ENCODE assay signal across 29 mouse cellular contexts in the genomic region with DNA sequence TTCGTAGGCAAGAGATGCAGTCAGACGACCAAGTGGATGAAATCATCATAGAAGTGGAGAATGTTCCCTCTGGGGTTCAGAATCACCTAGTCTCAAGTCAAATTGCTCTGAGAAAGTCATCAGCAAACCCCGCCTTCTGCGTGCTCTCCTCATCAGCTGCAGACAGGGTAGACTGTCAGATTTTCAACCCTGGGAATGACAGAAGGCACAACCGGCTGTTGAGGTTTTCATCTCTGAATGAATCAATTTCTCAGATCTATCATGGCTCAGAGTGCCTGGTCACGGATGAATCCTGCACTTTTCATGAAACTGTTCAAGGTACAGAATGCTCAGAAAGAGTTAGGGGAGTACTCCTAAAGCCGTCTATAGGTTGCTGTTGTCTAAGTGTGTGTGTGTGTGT. TPM values are rescaled to one million over a fixed set of nuclear protein-coding genes. Genes with fewer than 3 reads are reported as not detected.
DNase-seq lines count a peak whose midpoint lies in the region; ATAC-seq and TF ChIP-seq lines count a peak whose summit lies in the region.
"Had no signal": no experiment of that assay in that cellular context is flagged by ENCODE, and none has a peak within 500 bp of the region (broad histone marks: within the 10 kb centered on the region; RNA-seq: fewer than 3 reads in every experiment).

No protein-coding gene starts in this region.

- no peak overlapping the region for H3K4me2 ChIP-seq in hindbrain, embryonic 16.5 days (ENCODE audit: low read length)
- H3K4me2 ChIP-seq in hindbrain, embryonic 13.5 days: no peak overlapping the region
- no peak overlapping the region for H3K4me2 ChIP-seq in kidney, embryonic 14.5 days (replicated peaks; ENCODE audit: low read depth, low read length)
- H3K4me2 ChIP-seq: embryonic facial prominence, embryonic 13.5 days; forebrain, embryonic 12.5 days; forebrain, embryonic 15.5 days; heart, embryonic 13.5 days; hindbrain, embryonic 15.5 days had no signal

- no peak overlapping the region for H3K9ac ChIP-seq in heart, adult 2 months (ENCODE audit: low read depth, low read length)
- H3K9ac ChIP-seq in hindbrain, embryonic 16.5 days (ENCODE audit: low read depth, low read length): no peak overlapping the region
- no peak overlapping the region for H3K9ac ChIP-seq in hindbrain, embryonic 13.5 days
- H3K9ac ChIP-seq in kidney, embryonic 14.5 days (ENCODE audit: low read depth, low read length): no peak overlapping the region
- H3K9ac ChIP-seq: embryonic facial prominence, embryonic 13.5 days; forebrain, embryonic 12.5 days; forebrain, embryonic 15.5 days; heart, embryonic 13.5 days; hindbrain, embryonic 15.5 days had no signal

- no peak for TF ChIP-seq EP300 in heart, adult 2 months (IDR thresholded peaks at IDR 0.05; ENCODE audit: insufficient read depth, low read depth, low read length)

- no peak for TF ChIP-seq POLR2A in heart, adult 2 months (IDR thresholded peaks at IDR 0.05; ENCODE audit: insufficient read depth, low read depth, low read length)

- no peak overlapping the region for H3K27ac ChIP-seq in heart, adult 2 months
- no peak overlapping the region for H3K27ac ChIP-seq in layer of hippocampus, adult 2 months
- no peak overlapping the region for H3K27ac ChIP-seq in hindbrain, embryonic 16.5 days (ENCODE audit: low read depth, low read length)
- no peak overlapping the region for H3K27ac ChIP-seq in hindbrain, embryonic 13.5 days
- no peak overlapping the region for H3K27ac ChIP-seq in kidney, embryonic 14.5 days (ENCODE audit: low read depth, low read length)
- H3K27ac ChIP-seq: embryonic facial prominence, embryonic 10.5 days; embryonic facial prominence, embryonic 13.5 days; forebrain, embryonic 12.5 days; forebrain, embryonic 15.5 days; heart, embryonic 10.5 days; heart, embryonic 13.5 days; hindbrain, embryonic 15.5 days had no signal

- 83% methylated on average over 7 of the region's 7 CpGs for WGBS in heart, adult 2 months
- WGBS in hindbrain, embryonic 16.5 days: 88% methylated on average over 7 of the region's 7 CpGs
- WGBS in hindbrain, embryonic 13.5 days: 87% methylated on average over 7 of the region's 7 CpGs
- 78% methylated on average over 7 of the region's 7 CpGs for WGBS in kidney, embryonic 14.5 days

- no peaks in the 10 kb centered on the region for H3K4me1 ChIP-seq in heart, adult 2 months (ENCODE audit: control insufficient read depth, insufficient read depth, low read length)
- H3K4me1 ChIP-seq in hindbrain, embryonic 16.5 days (ENCODE audit: control insufficient read depth, insufficient read depth, low read depth, low read length): no peaks in the 10 kb centered on the region
- H3K4me1 ChIP-seq in hindbrain, embryonic 13.5 days (replicated peaks): no peaks in the 10 kb centered on the region
- no peaks in the 10 kb centered on the region for H3K4me1 ChIP-seq in kidney, embryonic 14.5 days (ENCODE audit: control insufficient read depth, insufficient read depth, low read length)
- H3K4me1 ChIP-seq: embryonic facial prominence, embryonic 10.5 days; embryonic facial prominence, embryonic 13.5 days; forebrain, embryonic 12.5 days; forebrain, embryonic 15.5 days; heart, embryonic 10.5 days; heart, embryonic 13.5 days; hindbrain, embryonic 15.5 days had no signal

- peak; percentile 48 for DNase-seq in heart, adult 11 months
- no peak for DNase-seq in heart, adult 2 months
- peak; percentile 37 to 49 for DNase-seq in layer of hippocampus, adult 2 months (ENCODE audit: low spot score in 2 of 2)
- DNase-seq in layer of hippocampus, adult 9-11 months: peak; percentile 29
- DNase-seq in layer of hippocampus, postnatal 36 days: peak; percentile 33 to 41
- DNase-seq: adrenal gland, adult 8-10 months; adrenal gland, postnatal 25 days; cerebellum, adult 11-12 months; cerebellum, adult 8-10 months; cerebellum, postnatal 10 days; cerebellum, postnatal 36 days; embryo, embryonic 11 days; gastrocnemius, postnatal 10 days; heart, adult 18-20 months; heart, postnatal 14 days; heart, postnatal 4 days had no signal

- no peaks in the 10 kb centered on the region for H3K79me2 ChIP-seq in heart, adult 2 months (replicated peaks; ENCODE audit: control insufficient read depth, insufficient read depth, low read length)

- no peaks in the 10 kb centered on the region for H3K9me3 ChIP-seq in hindbrain, embryonic 16.5 days (ENCODE audit: control insufficient read depth, low read length)
- H3K9me3 ChIP-seq in hindbrain, embryonic 13.5 days: no peaks in the 10 kb centered on the region
- H3K9me3 ChIP-seq in kidney, embryonic 14.5 days (ENCODE audit: control insufficient read depth, low read length): no peaks in the 10 kb centered on the region
- H3K9me3 ChIP-seq: embryonic facial prominence, embryonic 10.5 days; embryonic facial prominence, embryonic 13.5 days; forebrain, embryonic 12.5 days; forebrain, embryonic 15.5 days; heart, embryonic 10.5 days; heart, embryonic 13.5 days; hindbrain, embryonic 15.5 days had no signal

- no peaks in the 10 kb centered on the region for H3K27me3 ChIP-seq in heart, adult 2 months (ENCODE audit: control insufficient read depth, insufficient read depth, low read length)
- H3K27me3 ChIP-seq in hindbrain, embryonic 16.5 days (replicated peaks; ENCODE audit: control insufficient read depth, insufficient read depth, low read length): no peaks in the 10 kb centered on the region
- H3K27me3 ChIP-seq in hindbrain, embryonic 13.5 days: no peaks in the 10 kb centered on the region
- no peaks in the 10 kb centered on the region for H3K27me3 ChIP-seq in kidney, embryonic 14.5 days (ENCODE audit: control insufficient read depth, insufficient read depth, low read length)
- H3K27me3 ChIP-seq: embryonic facial prominence, embryonic 13.5 days; forebrain, embryonic 12.5 days; forebrain, embryonic 15.5 days; heart, embryonic 13.5 days; hindbrain, embryonic 15.5 days had no signal

- intact Hi-C loops in heart, adult 2 months (cut with DNase I): no loop called here

- TF ChIP-seq CTCF in heart, adult 2 months (IDR thresholded peaks at IDR 0.05): no peak
- TF ChIP-seq CTCF in layer of hippocampus, adult 2 months (conservative IDR thresholded peaks at IDR 0.05): no peak

- ATAC-seq in hindbrain, embryonic 16.5 days: no peak
- ATAC-seq in hindbrain, embryonic 13.5 days (ENCODE audit: low FRiP score): no peak
- no peak for ATAC-seq in kidney, embryonic 14.5 days (ENCODE audit: low FRiP score, low TSS enrichment)
- ATAC-seq: activated CD4-positive, CD25-positive, alpha-beta regulatory T cell, adult 4 months; forebrain, embryonic 15.5 days had no signal

- no peaks in the 10 kb centered on the region for H3K36me3 ChIP-seq in heart, adult 2 months (ENCODE audit: control insufficient read depth, insufficient read depth, low read length)
- H3K36me3 ChIP-seq in hindbrain, embryonic 16.5 days (ENCODE audit: control insufficient read depth, insufficient read depth, low read length): no peaks in the 10 kb centered on the region
- H3K36me3 ChIP-seq in hindbrain, embryonic 13.5 days: no peaks in the 10 kb centered on the region
- H3K36me3 ChIP-seq in kidney, embryonic 14.5 days (ENCODE audit: control insufficient read depth, insufficient read depth, low read length): no peaks in the 10 kb centered on the region
- H3K36me3 ChIP-seq: embryonic facial prominence, embryonic 10.5 days; embryonic facial prominence, embryonic 13.5 days; forebrain, embryonic 12.5 days; forebrain, embryonic 15.5 days; heart, embryonic 10.5 days; heart, embryonic 13.5 days; hindbrain, embryonic 15.5 days had no signal

- H3K4me3 ChIP-seq in heart, adult 2 months: no peak overlapping the region
- H3K4me3 ChIP-seq in layer of hippocampus, adult 2 months: no peak overlapping the region
- no peak overlapping the region for H3K4me3 ChIP-seq in hindbrain, embryonic 16.5 days (ENCODE audit: low read length)
- no peak overlapping the region for H3K4me3 ChIP-seq in hindbrain, embryonic 13.5 days
- H3K4me3 ChIP-seq in kidney, embryonic 14.5 days (ENCODE audit: low read length): no peak overlapping the region
- H3K4me3 ChIP-seq: embryonic facial prominence, embryonic 10.5 days; embryonic facial prominence, embryonic 13.5 days; erythroblast, embryonic 14.5 days; forebrain, embryonic 12.5 days; forebrain, embryonic 15.5 days; heart, embryonic 10.5 days; heart, embryonic 13.5 days; hindbrain, embryonic 15.5 days had no signal

RNA-seq across cellular contexts. Expression of a gene that starts 36.9 kb away (rescaled TPM):
- total RNA-seq in heart, adult 2 months (2021): under 1 TPM; 0.10 to 0.34 TPM
- 0.72 and 0.73 TPM in 2 replicates for polyA plus RNA-seq in heart, adult 2 months (2012; rRNA removed)
- total RNA-seq in layer of hippocampus, adult 2 months (2021): under 1 TPM; 0.32 to 0.69 TPM
- total RNA-seq in layer of hippocampus, postnatal 36 days (2021): under 1 TPM; 0.23 to 0.27 TPM
- 0.21 and 0.24 TPM in 2 replicates for polyA plus RNA-seq in hindbrain, embryonic 16.5 days (2015; fragmentation: Nextera tagmentation; extraction: Ambion mirVana)
- 0.19 and 0.21 TPM in 2 replicates for polyA plus RNA-seq in hindbrain, embryonic 13.5 days (2015; fragmentation: Nextera tagmentation; extraction: Ambion mirVana)
- 0.09 TPM in 1 of 2 replicates, not detected in the other for polyA plus RNA-seq in kidney, embryonic 14.5 days (2014; fragmentation: Nextera tagmentation; extraction: Ambion mirVana)
- total RNA-seq: gastrocnemius, adult 18-20 months had no signal
- polyA plus RNA-seq: activated CD4-positive, CD25-positive, alpha-beta regulatory T cell, adult 4 months; embryonic facial prominence, embryonic 10.5 days; erythroblast, embryonic 14.5 days; heart, embryonic 10.5 days had no signal

RNA-seq across cellular contexts. Expression of a gene that starts 49.4 kb away (rescaled TPM):
- 1 to 10 TPM; 6.4 to 6.9 TPM for total RNA-seq in heart, adult 2 months (2021)
- polyA plus RNA-seq in heart, adult 2 months (2012; rRNA removed): 3.2 and 6.1 TPM in 2 replicates
- total RNA-seq in layer of hippocampus, adult 2 months (2021): 10 to 100 TPM; 15.0 to 16.8 TPM
- 10 to 100 TPM; 16.2 to 17.6 TPM for total RNA-seq in layer of hippocampus, postnatal 36 days (2021)
- 7.9 and 8.0 TPM in 2 replicates for polyA plus RNA-seq in hindbrain, embryonic 16.5 days (2015; fragmentation: Nextera tagmentation; extraction: Ambion mirVana)
- polyA plus RNA-seq in hindbrain, embryonic 13.5 days (2015; fragmentation: Nextera tagmentation; extraction: Ambion mirVana): 6.3 TPM in 2 replicates
- polyA plus RNA-seq in kidney, embryonic 14.5 days (2014; fragmentation: Nextera tagmentation; extraction: Ambion mirVana): 1.2 and 2.7 TPM in 2 replicates
- polyA plus RNA-seq: activated CD4-positive, CD25-positive, alpha-beta regulatory T cell, adult 4 months; erythroblast, embryonic 14.5 days had no signal

Comparison
In these comparisons a context has a peak if more than half of its experiments do, and no peak if none do; other contexts are left out.
1. DNase-seq: peak in heart, adult 11 months (single experiment), layer of hippocampus, adult 2 months (2 of 2), layer of hippocampus, adult 9-11 months (single experiment) and layer of hippocampus, postnatal 36 days (2 of 2); none in heart, adult 2 months (0 of 2).